Mouse (Mus musculus) ES-Bruce4 (cell line): ENCODE measurements at regions not wholly inside any gene's neighbourhood (a gene's known extent, or its start where the extent isn't known, plus 50 kb on each side); places are given as distances from the start of the nearest gene placed in this dataset.

ENCODE experiments used
- CTCF ChIP-seq: IDR thresholded peaks from one replicate; pipeline ENCODE4 v1.8.1; 2011; ENCODE audit warnings: low read depth, low read length
- EP300 ChIP-seq: IDR thresholded peaks from 2 replicates; pipeline ENCODE4 v1.6.1; 2011; ENCODE audit warnings: low read depth, low read length; ENCODE audit not compliant: insufficient read depth
- POLR2A ChIP-seq: IDR thresholded peaks from one replicate; pipeline ENCODE4 v1.8.1; 2011; ENCODE audit warnings: low read length; ENCODE audit not compliant: insufficient read depth

DNA sequence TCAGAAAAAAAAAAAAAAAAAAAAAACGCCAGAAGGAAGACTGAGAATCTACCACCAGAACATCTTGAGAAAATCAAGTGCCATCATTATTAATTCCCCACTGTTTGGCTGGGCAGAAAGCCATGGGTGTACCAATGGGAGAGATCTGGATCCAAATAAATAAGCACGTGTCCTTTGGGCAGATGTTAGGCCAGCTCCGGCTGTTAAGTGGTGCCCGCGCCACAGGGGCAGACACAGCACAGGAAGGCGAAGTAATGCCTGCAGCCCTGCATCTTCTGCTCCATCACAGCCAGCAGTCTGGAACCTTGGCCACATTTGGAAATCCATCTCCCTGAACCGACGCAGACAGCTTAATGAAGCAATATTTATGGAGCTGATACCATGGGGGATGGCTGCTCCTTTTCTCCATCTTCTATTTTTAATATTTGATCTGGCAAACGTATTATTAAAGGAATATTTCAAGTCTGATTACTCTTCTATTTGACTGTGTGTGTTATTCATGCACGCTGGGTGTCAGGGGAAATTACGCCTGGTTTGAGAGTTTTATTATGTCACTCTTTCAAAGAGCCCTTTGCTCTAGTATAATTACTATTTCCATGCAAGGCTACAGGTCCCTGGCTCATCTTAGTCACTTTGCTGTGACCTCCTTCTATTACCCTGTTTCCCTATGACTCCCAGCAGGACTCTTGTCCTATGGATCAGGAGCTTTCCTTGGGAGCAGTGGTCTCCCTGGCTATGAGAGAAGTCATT lies 103.5 kb upstream of the Vstm2b start:
- TF ChIP-seq POLR2A, result no peak
- TF ChIP-seq CTCF, result no peak
- TF ChIP-seq EP300, result no peak
